Mouse (Mus musculus) stomach, embryonic 15.5 days (tissue): ENCODE results near the gene Ets2. TPM values are rescaled to one million over a fixed set of nuclear protein-coding genes. Genes with fewer than 3 reads are reported as not detected.

Experiments
- ATAC-seq: fragments of 200-750 bp; cut with Nextera tagmentation; 2 replicates; pipeline ENCODE4 v1.8.0; 2017; ENCODE audit warnings: low read depth, moderate number of reproducible peaks, moderate TSS enrichment; ENCODE audit not compliant: insufficient read depth, low FRiP score
- H3K27ac ChIP-seq: fragments of 300-500 bp; sonication (generic); 2 replicates; pipeline ENCODE4 v1.5.1; 2015; ENCODE audit warnings: mild to moderate bottlenecking, inconsistent platforms
- H3K27me3 ChIP-seq: fragments of 300-500 bp; sonication (generic); replicated peaks from 2 replicates; pipeline ENCODE4 v1.6.1; 2015; ENCODE audit warnings: inconsistent platforms
- H3K36me3 ChIP-seq: fragments of 300-500 bp; sonication (generic); 2 replicates; pipeline ENCODE4 v1.6.1; 2015; ENCODE audit warnings: inconsistent platforms
- H3K4me1 ChIP-seq: fragments of 300-500 bp; sonication (generic); 2 replicates; pipeline ENCODE4 v1.6.1; 2015; ENCODE audit warnings: inconsistent platforms
- H3K4me2 ChIP-seq: fragments of 300-500 bp; sonication (generic); 2 replicates; pipeline ENCODE4 v1.6.1; 2015; ENCODE audit warnings: mild to moderate bottlenecking, inconsistent platforms
- H3K4me3 ChIP-seq: fragments of 300-500 bp; sonication (generic); replicated peaks from 2 replicates; pipeline ENCODE4 v1.5.1; 2015; ENCODE audit warnings: inconsistent platforms
- H3K9ac ChIP-seq: fragments of 300-500 bp; sonication (generic); 2 replicates; pipeline ENCODE4 v1.6.1; 2015; ENCODE audit warnings: inconsistent platforms
- H3K9me3 ChIP-seq: fragments of 300-500 bp; sonication (generic); 2 replicates; pipeline ENCODE4 v1.6.1; 2016; ENCODE audit warnings: inconsistent platforms
- WGBS: fragments of 180-500 bp; shearing (Covaris S2); methylation state at CpG from one replicate; pipeline ENCODE4 v1.1.7; 2015; 5-methylcytosine and 5-hydroxymethylcytosine counted together
- polyA plus RNA-seq: library from polyadenylated mRNA; unstranded; fragments of >200 nt; fragmentation: Nextera tagmentation; extraction: Ambion mirVana; gene quantifications from 2 replicates; pipeline ENCODE4 v1.2.1, GENCODE M21; 2015

Ets2 gene
- 59.2 and 60.1 TPM in 2 replicates for polyA plus RNA-seq

DNA sequence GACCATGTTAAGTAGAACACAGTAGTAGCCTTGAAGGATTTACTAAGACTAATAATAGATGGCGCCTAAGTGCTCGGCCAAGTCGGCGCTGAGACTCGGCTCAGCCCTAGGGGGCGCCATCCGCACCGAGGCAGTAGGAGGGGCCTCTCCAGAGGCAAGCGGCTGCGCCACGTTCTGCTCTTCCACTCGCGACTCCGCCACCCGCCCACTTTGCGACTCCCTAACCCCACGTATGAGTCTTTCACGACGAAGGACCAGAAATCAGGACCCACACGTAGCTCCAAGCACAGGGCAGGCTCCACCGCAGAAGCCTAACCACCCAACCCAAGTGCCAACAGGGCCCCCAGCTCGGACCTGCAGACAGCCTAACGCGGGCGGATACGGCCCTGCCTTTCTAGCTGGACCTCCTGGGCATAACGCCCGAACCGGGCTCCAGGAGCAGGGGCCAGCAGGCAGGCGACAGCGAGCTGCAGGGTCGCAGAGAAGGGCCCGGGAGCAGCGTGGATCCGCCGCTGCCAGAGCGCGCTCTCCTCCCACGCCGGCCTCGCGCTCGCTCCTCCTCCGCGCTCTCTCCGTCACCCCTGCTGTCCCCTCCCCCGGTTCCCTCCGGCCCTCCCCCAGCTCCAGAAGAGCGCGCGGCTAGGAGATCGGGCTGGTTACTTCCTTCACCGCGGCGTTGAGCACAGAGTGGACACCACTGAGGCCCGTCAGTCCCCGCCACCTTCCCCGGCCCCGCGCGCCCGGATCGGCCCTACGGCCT is at the start of gene Ets2:
Gene Ets2 (plus strand): TSS at position 274 of the 760 bp plus-strand sequence.
- Histone ChIP-seq H3K9ac (peak within 1 kb of the TSS; percentile 98), H3K9me3 (no peaks in the 10 kb centered on the region), H3K27ac (peak within 1 kb of the TSS; percentile 96), H3K4me3 (peak within 1 kb of the TSS; percentile 90), H3K36me3 (no peaks in the 10 kb centered on the region), H3K4me2 (peak within 1 kb of the TSS; percentile 79), H3K27me3 (no peaks in the 10 kb centered on the region), H3K4me1 (peaks cover 23% of the 10 kb centered on the region)
- peak; percentile 92 for ATAC-seq
- WGBS: under 1% methylated on average over 58 of the region's 64 CpGs

DNA sequence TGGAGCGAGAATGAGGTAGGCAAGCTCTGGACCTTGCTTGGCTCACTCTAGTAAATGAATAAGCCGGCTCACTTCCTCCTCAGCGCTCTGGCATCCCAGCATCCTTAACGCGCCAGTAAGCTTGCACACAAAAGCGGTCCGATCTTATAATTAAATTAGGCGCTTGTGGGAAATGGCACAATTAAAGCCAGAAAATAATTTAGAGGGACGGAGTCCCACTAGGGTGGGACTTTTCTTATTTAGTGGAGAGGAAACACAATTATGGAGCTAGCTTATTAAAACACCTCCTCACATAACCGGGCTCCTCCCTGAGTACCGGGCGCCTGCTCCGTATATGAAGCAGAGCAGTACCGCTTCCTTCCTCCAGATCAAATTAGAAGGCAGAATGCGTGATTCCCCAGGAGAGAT is 47.7 kb upstream of the Ets2 start:
- H3K4me2 ChIP-seq: no peak overlapping the region
- no peaks in the 10 kb centered on the region for H3K9me3 ChIP-seq
- no peak overlapping the region for H3K4me3 ChIP-seq
- WGBS: 89% methylated on average over 15 of the region's 15 CpGs
- H3K27me3 ChIP-seq: no peaks in the 10 kb centered on the region
- no peak overlapping the region for H3K27ac ChIP-seq
- H3K9ac ChIP-seq: no peak overlapping the region
- no peaks in the 10 kb centered on the region for H3K36me3 ChIP-seq
- no peak for ATAC-seq
- H3K4me1 ChIP-seq: no peaks in the 10 kb centered on the region

DNA sequence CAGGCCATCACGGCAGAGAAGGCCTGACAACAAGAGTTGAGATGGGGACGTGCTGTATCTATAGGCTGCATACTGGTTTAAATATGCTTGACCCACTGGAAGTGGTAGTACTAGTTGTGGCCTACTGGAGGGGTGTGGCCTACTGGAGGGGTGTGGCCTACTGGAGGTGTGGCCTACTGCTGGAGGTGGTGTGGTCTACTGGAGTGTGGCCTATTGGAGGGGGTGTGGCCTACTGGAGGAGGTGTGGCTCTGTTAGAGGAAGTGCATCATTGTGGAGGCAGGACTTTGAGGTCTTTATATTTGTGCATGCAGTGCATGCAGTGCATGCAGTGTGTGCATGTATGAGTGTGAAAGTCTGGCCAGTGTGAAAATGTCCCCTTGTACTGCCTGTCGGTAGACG is 45.3 kb upstream of the Ets2 start:
- no peaks in the 10 kb centered on the region for H3K36me3 ChIP-seq
- H3K4me3 ChIP-seq: no peak overlapping the region
- H3K27me3 ChIP-seq: no peaks in the 10 kb centered on the region
- no peaks in the 10 kb centered on the region for H3K4me1 ChIP-seq
- no peak for ATAC-seq
- WGBS: 91% methylated on average over 4 of the region's 4 CpGs
- H3K9ac ChIP-seq: no peak overlapping the region
- H3K9me3 ChIP-seq: no peaks in the 10 kb centered on the region
- no peak overlapping the region for H3K4me2 ChIP-seq
- H3K27ac ChIP-seq: no peak overlapping the region

DNA sequence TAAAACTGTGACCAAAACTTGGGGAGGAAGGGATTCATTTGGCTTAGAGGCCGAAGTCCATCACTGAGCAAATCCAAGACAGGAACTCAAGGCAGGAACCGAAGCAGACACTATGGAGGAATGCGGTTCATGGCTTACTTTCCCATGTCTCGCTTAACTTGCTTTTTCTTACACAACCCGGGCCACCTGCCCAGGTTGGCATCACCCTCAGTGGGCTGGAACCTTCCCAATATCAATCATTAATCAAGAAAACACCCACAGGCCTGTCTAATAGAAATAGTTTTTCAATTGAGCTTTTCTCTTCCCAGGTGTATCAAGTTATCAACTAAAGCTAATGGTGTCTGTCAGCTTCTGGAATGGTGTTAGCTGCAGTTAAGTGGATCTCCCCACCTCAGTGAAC is 44.7 kb upstream of the Ets2 start:
- Histone ChIP-seq H3K4me3 (no peak overlapping the region), H3K9me3 (no peaks in the 10 kb centered on the region), H3K27me3 (no peaks in the 10 kb centered on the region), H3K4me1 (no peaks in the 10 kb centered on the region), H3K27ac (no peak overlapping the region), H3K36me3 (no peaks in the 10 kb centered on the region), H3K4me2 (no peak overlapping the region), H3K9ac (no peak overlapping the region)
- 95% methylated on average over 5 of the region's 5 CpGs for WGBS
- no peak for ATAC-seq

DNA sequence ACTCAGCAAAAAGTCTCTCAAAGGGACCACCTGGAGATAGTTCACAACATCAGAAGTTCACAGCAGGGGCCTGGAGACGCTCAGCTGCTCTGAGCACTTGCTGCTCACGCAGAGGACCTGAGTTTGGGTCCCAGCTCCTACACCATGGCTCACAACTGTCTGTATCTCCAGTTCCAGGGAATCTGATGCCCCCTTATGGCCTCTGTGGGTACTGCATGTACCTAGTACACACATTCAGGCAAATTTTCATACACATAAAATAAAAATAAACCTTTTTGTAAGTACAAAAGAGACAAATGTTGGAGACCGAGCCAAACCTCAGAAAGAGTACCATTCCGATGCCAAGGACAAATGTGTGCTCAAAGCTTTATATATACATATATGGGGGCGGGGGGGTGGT is 44.1 kb upstream of the Ets2 start:
- no peak for ATAC-seq
- Histone ChIP-seq H3K4me1 (no peaks in the 10 kb centered on the region), H3K9ac (no peak overlapping the region), H3K36me3 (no peaks in the 10 kb centered on the region), H3K4me3 (no peak overlapping the region), H3K9me3 (no peaks in the 10 kb centered on the region), H3K27me3 (no peaks in the 10 kb centered on the region), H3K4me2 (no peak overlapping the region), H3K27ac (no peak overlapping the region)
- WGBS: 92% methylated on average over 5 of the region's 5 CpGs

DNA sequence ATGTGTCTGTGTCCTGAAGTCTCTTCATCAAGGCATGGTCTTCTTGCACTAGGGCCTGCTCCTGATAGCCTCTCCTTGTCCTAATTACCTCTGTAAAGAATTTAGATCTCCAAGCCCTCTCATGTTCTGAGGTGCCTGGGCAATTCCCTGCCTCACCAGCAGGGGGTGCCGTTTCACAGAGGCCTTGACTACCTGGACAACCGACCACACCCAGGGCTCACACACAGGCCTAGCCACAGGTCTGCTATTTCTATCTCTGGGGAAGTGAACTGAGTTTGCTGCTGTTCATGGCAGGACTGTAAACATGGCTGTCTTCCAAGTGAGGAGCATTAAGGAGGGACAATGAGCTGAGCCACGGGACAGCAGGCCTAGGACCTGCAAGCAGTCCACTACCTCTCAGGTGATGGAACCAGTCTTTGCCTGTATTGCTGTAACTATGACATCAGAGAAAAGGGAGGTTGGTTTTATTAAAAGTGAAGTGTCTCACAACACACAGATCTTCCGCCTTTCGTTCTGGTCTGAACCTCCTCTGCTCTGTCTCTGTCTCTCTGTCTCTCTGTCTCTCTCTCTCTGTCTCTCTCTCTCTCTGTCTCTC is 42.9 kb upstream of the Ets2 start:
- WGBS: 41% methylated on average over 5 of the region's 5 CpGs
- ATAC-seq: peak; percentile 24; the same call in 1 of the 2 replicates
- peak overlapping the region; percentile 74 for H3K27ac ChIP-seq
- no peak overlapping the region for H3K4me3 ChIP-seq
- no peaks in the 10 kb centered on the region for H3K36me3 ChIP-seq
- H3K4me1 ChIP-seq: no peaks in the 10 kb centered on the region
- no peak overlapping the region for H3K4me2 ChIP-seq
- H3K9me3 ChIP-seq: no peaks in the 10 kb centered on the region
- H3K27me3 ChIP-seq: no peaks in the 10 kb centered on the region
- no peak overlapping the region for H3K9ac ChIP-seq

DNA sequence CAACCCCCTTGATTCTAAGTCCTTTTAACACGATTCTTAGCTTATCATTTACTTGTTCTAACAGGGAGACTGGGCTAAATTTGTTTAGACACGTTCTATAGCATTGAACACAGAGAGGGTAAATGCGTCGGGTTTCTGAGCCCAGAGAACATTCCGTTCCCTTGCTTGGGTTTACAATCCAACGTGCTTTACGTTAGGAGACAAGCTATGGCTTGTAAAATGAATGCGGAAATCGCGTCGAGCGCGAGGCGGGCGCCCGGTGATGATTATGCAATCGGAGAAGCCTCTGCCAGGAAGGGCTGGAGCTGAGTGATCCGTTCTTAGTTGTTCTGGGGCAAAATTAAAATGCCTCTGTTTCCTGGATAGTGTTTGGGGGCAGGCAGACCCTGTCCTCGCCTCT is 42.4 kb upstream of the Ets2 start:
- Histone ChIP-seq H3K9me3 (no peaks in the 10 kb centered on the region), H3K4me1 (no peaks in the 10 kb centered on the region), H3K4me2 (no peak overlapping the region), H3K27ac (peak overlapping the region; percentile 74), H3K9ac (no peak overlapping the region), H3K4me3 (no peak overlapping the region), H3K27me3 (no peaks in the 10 kb centered on the region), H3K36me3 (no peaks in the 10 kb centered on the region)
- ATAC-seq: no peak
- 62% methylated on average over 19 of the region's 19 CpGs for WGBS

DNA sequence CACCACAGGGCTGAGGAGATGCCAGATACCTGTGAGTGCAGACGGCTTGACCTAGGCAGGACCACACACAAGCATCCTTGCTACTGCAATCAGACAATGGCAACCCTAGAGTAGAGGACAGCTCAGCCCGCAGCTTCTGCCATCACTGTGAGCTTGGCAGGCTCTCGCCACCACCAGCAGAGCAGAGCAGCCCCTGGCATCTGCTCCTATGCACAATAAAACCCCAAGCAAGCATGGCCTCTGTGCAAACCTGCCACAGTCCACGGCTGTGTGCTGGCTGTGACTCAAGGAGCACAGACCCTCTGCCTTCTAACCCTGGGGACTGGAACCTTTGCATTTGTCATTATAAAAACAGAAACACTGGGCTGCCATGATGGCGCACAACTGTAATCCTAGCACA is 41.0 kb upstream of the Ets2 start:
- no peak overlapping the region for H3K9ac ChIP-seq
- H3K27ac ChIP-seq: no peak overlapping the region
- no peak overlapping the region for H3K4me3 ChIP-seq
- no peaks in the 10 kb centered on the region for H3K4me1 ChIP-seq
- no peaks in the 10 kb centered on the region for H3K36me3 ChIP-seq
- no peak overlapping the region for H3K4me2 ChIP-seq
- ATAC-seq: no peak
- 73% methylated on average over 5 of the region's 5 CpGs for WGBS
- no peaks in the 10 kb centered on the region for H3K9me3 ChIP-seq
- no peaks in the 10 kb centered on the region for H3K27me3 ChIP-seq

DNA sequence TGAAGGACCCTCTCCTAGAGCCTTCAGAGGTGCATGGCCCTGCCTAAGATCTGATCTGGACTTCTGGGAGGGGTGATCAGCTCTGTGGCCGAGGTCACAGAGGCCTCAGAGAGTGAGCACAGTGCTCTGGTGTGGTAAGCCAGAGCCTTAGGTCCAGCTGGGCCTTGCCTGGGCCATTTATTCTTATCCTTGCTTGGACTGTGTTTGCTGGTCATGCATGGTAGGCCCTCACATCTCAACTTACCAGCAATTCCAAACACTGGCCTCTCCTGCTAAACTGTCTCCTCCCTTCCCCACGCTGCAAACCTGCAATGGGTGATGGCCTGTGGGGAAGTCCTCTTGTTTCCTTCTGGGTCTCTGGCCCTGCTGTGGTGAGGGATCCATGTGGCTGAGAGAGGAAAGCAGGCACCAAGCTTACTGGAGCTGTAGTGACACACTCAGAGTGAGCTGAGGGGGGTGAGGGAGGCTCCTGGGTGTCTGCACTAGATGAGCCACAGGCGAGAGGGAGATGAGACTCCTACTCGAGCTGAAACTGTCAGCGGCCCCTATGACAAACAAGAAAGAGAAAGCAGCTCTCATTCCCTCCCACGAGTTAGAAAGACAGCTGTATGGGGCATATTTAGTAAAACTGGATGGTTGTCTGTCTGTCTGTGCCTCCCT is 36.3 kb upstream of the Ets2 start:
- Histone ChIP-seq H3K9ac (no peak overlapping the region), H3K4me2 (no peak overlapping the region), H3K27me3 (no peaks in the 10 kb centered on the region), H3K4me3 (no peak overlapping the region), H3K4me1 (0 out of 2 replicates have a peak, but pooled peaks cover 7% of the 10 kb centered on the region), H3K27ac (no peak overlapping the region), H3K36me3 (no peaks in the 10 kb centered on the region), H3K9me3 (no peaks in the 10 kb centered on the region)
- 62% methylated on average over 6 of the region's 6 CpGs for WGBS
- no peak for ATAC-seq

DNA sequence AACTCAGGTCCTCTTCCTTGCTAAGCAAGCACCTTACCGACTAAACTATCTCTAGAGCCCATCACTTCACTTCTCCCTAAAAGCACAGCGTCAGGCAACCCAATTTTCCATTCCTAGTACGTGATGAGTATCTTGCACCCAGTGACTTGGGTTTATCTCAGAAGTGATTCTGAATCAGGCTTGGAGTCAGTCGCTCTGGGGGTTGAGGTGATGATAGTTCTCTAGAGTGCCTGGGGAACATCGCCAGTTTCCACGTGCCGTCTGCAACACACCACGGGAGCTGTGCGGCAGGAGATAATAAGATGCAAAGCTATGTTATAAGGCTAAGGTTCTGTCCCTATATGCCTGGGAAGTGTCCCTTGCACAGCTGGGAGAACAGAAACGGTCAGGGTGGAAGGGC is 35.6 kb upstream of the Ets2 start:
- no peaks in the 10 kb centered on the region for H3K36me3 ChIP-seq
- WGBS: 89% methylated on average over 10 of the region's 10 CpGs

DNA sequence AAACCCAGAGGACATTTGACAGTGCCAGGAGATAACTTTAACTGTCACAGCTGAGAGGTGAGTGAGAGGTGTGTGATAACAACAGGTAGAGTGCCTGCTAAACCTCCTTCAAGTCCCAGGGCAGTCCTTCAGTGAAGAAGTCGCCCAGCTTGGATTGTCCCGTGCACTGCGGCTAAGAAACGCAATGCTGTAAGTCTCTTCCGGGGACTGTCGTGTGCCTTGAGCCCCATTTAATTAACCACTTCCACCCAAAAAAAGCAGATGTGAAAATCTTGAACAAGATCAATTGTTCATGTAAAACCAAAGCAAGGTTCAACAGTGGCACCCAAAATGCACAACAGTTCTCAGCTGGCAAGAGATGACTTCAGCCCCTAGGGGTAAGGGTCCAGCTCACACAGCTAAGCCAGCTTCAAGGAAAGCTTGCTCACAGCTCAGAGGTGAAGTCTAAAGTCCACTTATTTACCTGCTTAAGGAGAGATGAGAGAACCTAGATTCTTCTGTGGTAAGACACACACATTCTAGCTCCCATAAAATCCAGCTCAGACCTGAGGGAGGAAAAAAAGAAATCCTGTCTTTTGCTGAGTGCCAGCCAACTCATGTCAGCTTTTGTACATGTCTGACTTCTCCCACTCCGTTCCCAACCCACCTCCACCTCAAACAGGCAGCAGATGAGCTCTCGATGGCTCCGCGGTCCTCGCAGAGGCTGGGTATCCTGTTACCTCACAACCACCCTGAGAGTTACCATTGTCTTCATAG is 34.3 kb upstream of the Ets2 start:
- Histone ChIP-seq H3K9ac (no peak overlapping the region), H3K9me3 (no peaks in the 10 kb centered on the region), H3K4me1 (0 out of 2 replicates have a peak, but pooled peaks cover 7% of the 10 kb centered on the region), H3K27ac (no peak overlapping the region), H3K4me3 (no peak overlapping the region), H3K27me3 (no peaks in the 10 kb centered on the region), H3K36me3 (no peaks in the 10 kb centered on the region), H3K4me2 (no peak overlapping the region)
- no peak for ATAC-seq
- 56% methylated on average over 11 of the region's 11 CpGs for WGBS

More for the DNA sequence above, 35.6 kb upstream of the Ets2 start:
- Histone ChIP-seq H3K27me3 (no peaks in the 10 kb centered on the region), H3K27ac (no peak overlapping the region), H3K4me2 (no peak overlapping the region), H3K4me3 (no peak overlapping the region), H3K9ac (no peak overlapping the region), H3K4me1 (0 out of 2 replicates have a peak, but pooled peaks cover 7% of the 10 kb centered on the region), H3K9me3 (no peaks in the 10 kb centered on the region)
- ATAC-seq: no peak
